Comparison of ENCODE assay signal across 8 mouse cellular contexts in genomic region chr2:164348980-164349379, GRCm38 (mm10). TPM values are rescaled to one million over a fixed set of nuclear protein-coding genes. Genes with fewer than 3 reads are reported as not detected.
DNase-seq lines count a peak whose midpoint lies in the region; ATAC-seq and TF ChIP-seq lines count a peak whose summit lies in the region.

No protein-coding gene starts in this region.

- no peaks in the 10 kb centered on the region for H3K9me3 ChIP-seq in heart, postnatal 0 days (replicated peaks; ENCODE audit: control insufficient read depth, low read length)
- no peaks in the 10 kb centered on the region for H3K9me3 ChIP-seq in heart, embryonic 11.5 days (replicated peaks; ENCODE audit: control insufficient read depth, low read length)
- H3K9me3 ChIP-seq in midbrain, postnatal 0 days (ENCODE audit: low read length) = no peaks in the 10 kb centered on the region
- H3K9me3 ChIP-seq in midbrain, embryonic 11.5 days (ENCODE audit: control insufficient read depth, low read length) = no peaks in the 10 kb centered on the region

- ATAC-seq in heart, postnatal 0 days (ENCODE audit: insufficient read depth, low read depth) = no peak
- ATAC-seq in heart, embryonic 11.5 days (replicated peaks; ENCODE audit: insufficient number of reproducible peaks, low FRiP score, low TSS enrichment) = no peak
- ATAC-seq in midbrain, postnatal 0 days (ENCODE audit: low FRiP score) = no peak
- no peak for ATAC-seq in midbrain, embryonic 11.5 days (ENCODE audit: low FRiP score)

- no peak for DNase-seq in heart, postnatal 0 days (ENCODE audit: low spot score)
- DNase-seq in midbrain, postnatal 0 days (ENCODE audit: low spot score) = peak; percentile 18
- no peak for DNase-seq in midbrain, embryonic 11.5 days (ENCODE audit: low spot score, missing footprints)
- peak; percentile 40 to 59 for DNase-seq in adrenal gland, postnatal 36 days
- peak; percentile 59 for DNase-seq in kidney, postnatal 10 days
- DNase-seq in thymus, postnatal 0 days (ENCODE audit: low spot score) = peak; percentile 28
- DNase-seq in ovary, postnatal 14 days (ENCODE audit: low spot score) = no peak

- WGBS in heart, postnatal 0 days = 88% methylated on average over 3 of the region's 3 CpGs
- WGBS in heart, embryonic 11.5 days (ENCODE audit: insufficient replicate concordance) = 82% methylated on average over 3 of the region's 3 CpGs
- WGBS in midbrain, postnatal 0 days = 93% methylated on average over 3 of the region's 3 CpGs
- WGBS in midbrain, embryonic 11.5 days = 84% methylated on average over 3 of the region's 3 CpGs

- no peaks in the 10 kb centered on the region for H3K27me3 ChIP-seq in heart, postnatal 0 days (ENCODE audit: control insufficient read depth, insufficient read depth, low read length)
- H3K27me3 ChIP-seq in heart, embryonic 11.5 days (ENCODE audit: control insufficient read depth, insufficient read depth, low read length) = no peaks in the 10 kb centered on the region
- no peaks in the 10 kb centered on the region for H3K27me3 ChIP-seq in midbrain, postnatal 0 days (ENCODE audit: insufficient read depth, low read length)
- no peaks in the 10 kb centered on the region for H3K27me3 ChIP-seq in midbrain, embryonic 11.5 days (ENCODE audit: control insufficient read depth, insufficient read depth, low read length)

- H3K4me1 ChIP-seq in heart, postnatal 0 days (ENCODE audit: control insufficient read depth, insufficient read depth) = no peaks in the 10 kb centered on the region
- H3K4me1 ChIP-seq in heart, embryonic 11.5 days (ENCODE audit: control insufficient read depth, insufficient read depth, low read length) = no peaks in the 10 kb centered on the region
- H3K4me1 ChIP-seq in midbrain, postnatal 0 days (ENCODE audit: insufficient read depth, low read length) = no peaks in the 10 kb centered on the region
- H3K4me1 ChIP-seq in midbrain, embryonic 11.5 days (ENCODE audit: control insufficient read depth, insufficient read depth, low read length) = no peaks in the 10 kb centered on the region

- no peak overlapping the region for H3K27ac ChIP-seq in heart, postnatal 0 days (ENCODE audit: low read depth)
- no peak overlapping the region for H3K27ac ChIP-seq in heart, embryonic 11.5 days (ENCODE audit: low read depth, low read length)
- no peak overlapping the region for H3K27ac ChIP-seq in midbrain, postnatal 0 days (ENCODE audit: low read depth, low read length)
- no peak overlapping the region for H3K27ac ChIP-seq in midbrain, embryonic 11.5 days (ENCODE audit: low read depth, low read length)

- no peak overlapping the region for H3K9ac ChIP-seq in heart, postnatal 0 days (replicated peaks; ENCODE audit: low read depth, low read length)
- no peak overlapping the region for H3K9ac ChIP-seq in heart, embryonic 11.5 days (ENCODE audit: low read depth, low read length)
- no peak overlapping the region for H3K9ac ChIP-seq in midbrain, postnatal 0 days (replicated peaks; ENCODE audit: low read length, poor library complexity, severe bottlenecking)
- H3K9ac ChIP-seq in midbrain, embryonic 11.5 days (ENCODE audit: low read length) = no peak overlapping the region

- H3K4me3 ChIP-seq in heart, postnatal 0 days (ENCODE audit: low read depth, low read length) = no peak overlapping the region
- no peak overlapping the region for H3K4me3 ChIP-seq in heart, embryonic 11.5 days (ENCODE audit: low read depth, low read length)
- no peak overlapping the region for H3K4me3 ChIP-seq in midbrain, postnatal 0 days (ENCODE audit: low read depth, low read length)
- H3K4me3 ChIP-seq in midbrain, embryonic 11.5 days (ENCODE audit: low read depth, low read length) = no peak overlapping the region

- no peaks in the 10 kb centered on the region for H3K36me3 ChIP-seq in heart, postnatal 0 days (replicated peaks; ENCODE audit: control insufficient read depth, insufficient read depth, low read length)
- H3K36me3 ChIP-seq in heart, embryonic 11.5 days (ENCODE audit: control insufficient read depth, insufficient read depth, low read length) = no peaks in the 10 kb centered on the region
- no peaks in the 10 kb centered on the region for H3K36me3 ChIP-seq in midbrain, postnatal 0 days (ENCODE audit: insufficient read depth, low read length)
- no peaks in the 10 kb centered on the region for H3K36me3 ChIP-seq in midbrain, embryonic 11.5 days (ENCODE audit: control insufficient read depth, insufficient read depth, low read length)

- no peak for TF ChIP-seq EP300 in heart, postnatal 0 days (IDR thresholded peaks at IDR 0.05; ENCODE audit: low read depth)

- no peak overlapping the region for H3K4me2 ChIP-seq in heart, postnatal 0 days (ENCODE audit: low read depth, low read length)
- H3K4me2 ChIP-seq in heart, embryonic 11.5 days = no peak overlapping the region
- H3K4me2 ChIP-seq in midbrain, postnatal 0 days (ENCODE audit: low read depth, low read length, poor library complexity, severe bottlenecking) = no peak overlapping the region
- no peak overlapping the region for H3K4me2 ChIP-seq in midbrain, embryonic 11.5 days

- peak; percentile 45 for TF ChIP-seq CTCF in heart, postnatal 0 days (IDR thresholded peaks at IDR 0.05; ENCODE audit: low read depth)
- peak; percentile 51 for TF ChIP-seq CTCF in midbrain, postnatal 0 days (IDR thresholded peaks at IDR 0.05)

RNA-seq across cellular contexts. Expression of gene Svs5, which starts 16.4 kb away (rescaled TPM):
- total RNA-seq in heart, postnatal 0 days (2014; rRNA removed; ENCODE audit: low replicate concordance) = not detected in 2 replicates
- polyA plus RNA-seq in heart, postnatal 0 days (2015; fragmentation: Nextera tagmentation; extraction: Ambion mirVana) = not detected in 2 replicates
- not detected in 2 replicates for polyA plus RNA-seq in heart, embryonic 11.5 days (2014; fragmentation: Nextera tagmentation; extraction: Ambion mirVana)
- not detected in 2 replicates for total RNA-seq in midbrain, postnatal 0 days (2014; rRNA removed)
- not detected in 2 replicates for polyA plus RNA-seq in midbrain, postnatal 0 days (2015; fragmentation: Nextera tagmentation; extraction: Ambion mirVana)
- polyA plus RNA-seq in midbrain, embryonic 11.5 days (2014; fragmentation: Nextera tagmentation; extraction: Ambion mirVana) = not detected in 2 replicates
- 1 to 10 TPM; 2.7 to 4.3 TPM for total RNA-seq in adrenal gland, postnatal 36 days (2021)
- not detected in 2 replicates for polyA plus RNA-seq in thymus, postnatal 0 days (2015; fragmentation: Nextera tagmentation; extraction: Ambion mirVana)

RNA-seq across cellular contexts. Expression of gene Svs6, which starts 32.4 kb away (rescaled TPM):
- not detected in 2 replicates for total RNA-seq in heart, postnatal 0 days (2014; rRNA removed; ENCODE audit: low replicate concordance)
- not detected in 2 replicates for polyA plus RNA-seq in heart, postnatal 0 days (2015; fragmentation: Nextera tagmentation; extraction: Ambion mirVana)
- not detected in 2 replicates for polyA plus RNA-seq in heart, embryonic 11.5 days (2014; fragmentation: Nextera tagmentation; extraction: Ambion mirVana)
- not detected in 2 replicates for total RNA-seq in midbrain, postnatal 0 days (2014; rRNA removed)
- not detected in 2 replicates for polyA plus RNA-seq in midbrain, postnatal 0 days (2015; fragmentation: Nextera tagmentation; extraction: Ambion mirVana)
- not detected in 2 replicates for polyA plus RNA-seq in midbrain, embryonic 11.5 days (2014; fragmentation: Nextera tagmentation; extraction: Ambion mirVana)
- total RNA-seq in adrenal gland, postnatal 36 days (2021) = not detected
- polyA plus RNA-seq in thymus, postnatal 0 days (2015; fragmentation: Nextera tagmentation; extraction: Ambion mirVana) = not detected in 2 replicates

RNA-seq across cellular contexts. Expression of gene Slpi, which starts 39.9 kb away (rescaled TPM):
- total RNA-seq in heart, postnatal 0 days (2014; rRNA removed; ENCODE audit: low replicate concordance) = not detected in 2 replicates
- 2.0 and 3.7 TPM in 2 replicates for polyA plus RNA-seq in heart, postnatal 0 days (2015; fragmentation: Nextera tagmentation; extraction: Ambion mirVana)
- polyA plus RNA-seq in heart, embryonic 11.5 days (2014; fragmentation: Nextera tagmentation; extraction: Ambion mirVana) = 0.39 and 0.97 TPM in 2 replicates
- total RNA-seq in midbrain, postnatal 0 days (2014; rRNA removed) = not detected in 2 replicates
- polyA plus RNA-seq in midbrain, postnatal 0 days (2015; fragmentation: Nextera tagmentation; extraction: Ambion mirVana) = 0.27 and 0.36 TPM in 2 replicates
- polyA plus RNA-seq in midbrain, embryonic 11.5 days (2014; fragmentation: Nextera tagmentation; extraction: Ambion mirVana) = 0.37 and 0.52 TPM in 2 replicates
- 10 to 100 TPM; 17.0 to 18.0 TPM for total RNA-seq in adrenal gland, postnatal 36 days (2021)
- 9.8 and 10.6 TPM in 2 replicates for polyA plus RNA-seq in thymus, postnatal 0 days (2015; fragmentation: Nextera tagmentation; extraction: Ambion mirVana)

RNA-seq across cellular contexts. Expression of gene Rbpjl, which starts 54.0 kb away (rescaled TPM):
- total RNA-seq in heart, postnatal 0 days (2014; rRNA removed; ENCODE audit: low replicate concordance) = not detected in 2 replicates
- 0.04 and 0.05 TPM in 2 replicates for polyA plus RNA-seq in heart, postnatal 0 days (2015; fragmentation: Nextera tagmentation; extraction: Ambion mirVana)
- 0.06 and 0.19 TPM in 2 replicates for polyA plus RNA-seq in heart, embryonic 11.5 days (2014; fragmentation: Nextera tagmentation; extraction: Ambion mirVana)
- 0.77 TPM in 1 of 2 replicates, not detected in the other for total RNA-seq in midbrain, postnatal 0 days (2014; rRNA removed)
- 0.04 TPM in 1 of 2 replicates, not detected in the other for polyA plus RNA-seq in midbrain, postnatal 0 days (2015; fragmentation: Nextera tagmentation; extraction: Ambion mirVana)
- polyA plus RNA-seq in midbrain, embryonic 11.5 days (2014; fragmentation: Nextera tagmentation; extraction: Ambion mirVana) = not detected in 2 replicates
- not detected for total RNA-seq in adrenal gland, postnatal 36 days (2021)
- not detected in 2 replicates for polyA plus RNA-seq in thymus, postnatal 0 days (2015; fragmentation: Nextera tagmentation; extraction: Ambion mirVana)

RNA-seq across cellular contexts. Expression of gene Matn4, which starts 56.0 kb away (rescaled TPM):
- 1.7 and 3.3 TPM in 2 replicates for total RNA-seq in heart, postnatal 0 days (2014; rRNA removed; ENCODE audit: low replicate concordance)
- polyA plus RNA-seq in heart, postnatal 0 days (2015; fragmentation: Nextera tagmentation; extraction: Ambion mirVana) = 1.1 and 1.5 TPM in 2 replicates
- polyA plus RNA-seq in heart, embryonic 11.5 days (2014; fragmentation: Nextera tagmentation; extraction: Ambion mirVana) = 0.34 and 0.77 TPM in 2 replicates
- 1.9 and 2.0 TPM in 2 replicates for total RNA-seq in midbrain, postnatal 0 days (2014; rRNA removed)
- 1.9 and 2.1 TPM in 2 replicates for polyA plus RNA-seq in midbrain, postnatal 0 days (2015; fragmentation: Nextera tagmentation; extraction: Ambion mirVana)
- polyA plus RNA-seq in midbrain, embryonic 11.5 days (2014; fragmentation: Nextera tagmentation; extraction: Ambion mirVana) = 0.10 and 0.23 TPM in 2 replicates
- total RNA-seq in adrenal gland, postnatal 36 days (2021) = 1 to 10 TPM in 1 of 2 experiments, under 1 TPM in 1; 0.92 to 1.4 TPM
- 0.08 and 0.12 TPM in 2 replicates for polyA plus RNA-seq in thymus, postnatal 0 days (2015; fragmentation: Nextera tagmentation; extraction: Ambion mirVana)

Comparison
In these comparisons a context has a peak if more than half of its experiments do, and no peak if none do; other contexts are left out.
1. DNase-seq: peak in midbrain, postnatal 0 days (single experiment), adrenal gland, postnatal 36 days (2 of 2), kidney, postnatal 10 days (single experiment) and thymus, postnatal 0 days (single experiment); none in heart, postnatal 0 days (single experiment), midbrain, embryonic 11.5 days (single experiment) and ovary, postnatal 14 days (single experiment).